Mouse (Mus musculus): ENCODE results near the gene Ctdnep1.
A peak's percentile ranks its signal among the peaks of the same experiment; 100 is the strongest.
"Not testable (repeated sequence)": the region's sequence is repeated elsewhere in the genome, so short reads cannot be mapped to it uniquely, and the experiment has no call there.

Ctdnep1 gene

GRCm38 (mm10) chr11:69950807-69951459, 30.0 kb upstream of the Ctdnep1 start:
- DNase-seq (ENCODE audit: low spot score in 2 of 2) = no peak

GRCm38 (mm10) chr11:69952274-69952673, 28.7 kb upstream of the Ctdnep1 start:
- no peak for DNase-seq (ENCODE audit: low spot score in 2 of 2)

- no peak for DNase-seq (ENCODE audit: low spot score in 2 of 2)
Observed at GRCm38 (mm10) chr11:69953267-69953915, 27.6 kb upstream of the Ctdnep1 start.

GRCm38 (mm10) chr11:69955618-69956017, 25.3 kb upstream of the Ctdnep1 start:
- not testable (repeated sequence) for DNase-seq (ENCODE audit: low spot score in 2 of 2)

- DNase-seq (ENCODE audit: low spot score in 2 of 2) = no peak
Observed at GRCm38 (mm10) chr11:69956218-69956617, 24.7 kb upstream of the Ctdnep1 start.

GRCm38 (mm10) chr11:69960616-69961015, 20.3 kb upstream of the Ctdnep1 start:
- DNase-seq (ENCODE audit: low spot score in 2 of 2) = no peak

GRCm38 (mm10) chr11:69961841-69962240, 19.1 kb upstream of the Ctdnep1 start:
- DNase-seq (ENCODE audit: low spot score in 2 of 2) = no peak

GRCm38 (mm10) chr11:69964650-69965270, 16.2 kb upstream of the Ctdnep1 start, which contains the start of gene Cldn7:
Gene Cldn7 (plus strand): TSS chr11:69964779.
- no peak for DNase-seq (ENCODE audit: low spot score in 2 of 2)

- no peak for DNase-seq (ENCODE audit: low spot score in 2 of 2)
Observed at GRCm38 (mm10) chr11:69965271-69966005, 15.5 kb upstream of the Ctdnep1 start.

- DNase-seq (ENCODE audit: low spot score in 2 of 2) = no peak
Observed at GRCm38 (mm10) chr11:69966006-69966859, 14.7 kb upstream of the Ctdnep1 start.

GRCm38 (mm10) chr11:69966860-69967517, 14.0 kb upstream of the Ctdnep1 start:
- DNase-seq (ENCODE audit: low spot score in 2 of 2) = no peak

- no peak for DNase-seq (ENCODE audit: low spot score in 2 of 2)
Observed at GRCm38 (mm10) chr11:69968793-69969192, 12.2 kb upstream of the Ctdnep1 start.

- no peak for DNase-seq (ENCODE audit: low spot score in 2 of 2)
Observed at GRCm38 (mm10) chr11:69970222-69970621, 10.7 kb upstream of the Ctdnep1 start.

- no peak for DNase-seq (ENCODE audit: low spot score in 2 of 2)
Observed at GRCm38 (mm10) chr11:69970775-69971174, 10.2 kb upstream of the Ctdnep1 start.

GRCm38 (mm10) chr11:69974907-69975306, 6.0 kb upstream of the Ctdnep1 start:
- DNase-seq (ENCODE audit: low spot score in 2 of 2) = no peak

- no peak for DNase-seq (ENCODE audit: low spot score in 2 of 2)
Observed at GRCm38 (mm10) chr11:69976271-69976670, 4.7 kb upstream of the Ctdnep1 start.

- DNase-seq (ENCODE audit: low spot score in 2 of 2) = no peak
Observed at GRCm38 (mm10) chr11:69979827-69980195, 1.1 kb upstream of the Ctdnep1 start.

- peak; percentile 97 to 99 for DNase-seq (ENCODE audit: low spot score in 2 of 2)
Observed at GRCm38 (mm10) chr11:69980196-69981140, 488 bp upstream of the Ctdnep1 start.

GRCm38 (mm10) chr11:69982225-69982624, 1.3 kb downstream of the Ctdnep1 start, which contains the start of gene Elp5:
Gene Elp5 (minus strand): TSS chr11:69982517.
- no peak for DNase-seq (ENCODE audit: low spot score in 2 of 2)

GRCm38 (mm10) chr11:69982877-69983276, 1.9 kb downstream of the Ctdnep1 start:
- no peak for DNase-seq (ENCODE audit: low spot score in 2 of 2)
